Mouse (Mus musculus) embryo, embryonic 11 days (tissue): ENCODE data around the gene Mcee.
A peak's percentile ranks its signal among the peaks of the same experiment; 100 is the strongest.

ENCODE experiments used
- DNase-seq: peaks from one replicate; pipeline ENCODE4 v3.0.0-alpha.2; 2015

Gene Mcee

GRCm38 (mm10) chr7:64392122-64392818 lies at the start of gene Mcee, which contains the start of gene Mphosph10:
Mcee (plus strand) TSS chr7:64392607.
Mphosph10 (minus strand) TSS chr7:64392268.
- DNase-seq = peak; percentile 95

GRCm38 (mm10) chr7:64347813-64348212 lies 44.6 kb upstream of the Mcee start:
- DNase-seq = no peak

- DNase-seq = no peak
These were observed 43.1 kb upstream of the Mcee start for GRCm38 (mm10) chr7:64349147-64349861.

- DNase-seq = no peak
These were observed 41.3 kb upstream of the Mcee start for GRCm38 (mm10) chr7:64351087-64351486.

GRCm38 (mm10) chr7:64354206-64354605 lies 38.2 kb upstream of the Mcee start:
- no peak for DNase-seq

- no peak for DNase-seq
These were observed 35.7 kb upstream of the Mcee start for GRCm38 (mm10) chr7:64356661-64357060.

GRCm38 (mm10) chr7:64357405-64357804 lies 35.0 kb upstream of the Mcee start:
- no peak for DNase-seq

- DNase-seq = no peak
These were observed 33.7 kb upstream of the Mcee start for GRCm38 (mm10) chr7:64358666-64359065.

- DNase-seq = no peak
These were observed 32.3 kb upstream of the Mcee start for GRCm38 (mm10) chr7:64359943-64360585.

- no peak for DNase-seq
These were observed 31.8 kb upstream of the Mcee start for GRCm38 (mm10) chr7:64360586-64360945.

GRCm38 (mm10) chr7:64365863-64366262 lies 26.5 kb upstream of the Mcee start:
- no peak for DNase-seq

GRCm38 (mm10) chr7:64369841-64370240 lies 22.6 kb upstream of the Mcee start:
- DNase-seq = no peak

- DNase-seq = no peak
These were observed 20.2 kb upstream of the Mcee start for GRCm38 (mm10) chr7:64371940-64372878.

GRCm38 (mm10) chr7:64373147-64373829 lies 19.1 kb upstream of the Mcee start:
- DNase-seq = peak; percentile 12

GRCm38 (mm10) chr7:64373830-64374562 lies 18.4 kb upstream of the Mcee start, which contains the start of gene Fan1:
Fan1 (minus strand) TSS chr7:64374095.
- peak; percentile 91 for DNase-seq

- DNase-seq = peak; percentile 12
These were observed 928 bp upstream of the Mcee start for GRCm38 (mm10) chr7:64391479-64391878.

- no peak for DNase-seq
These were observed 378 bp downstream of the Mcee start for GRCm38 (mm10) chr7:64392819-64393151.

GRCm38 (mm10) chr7:64400725-64401124 lies 8.3 kb downstream of the Mcee start:
- no peak for DNase-seq

GRCm38 (mm10) chr7:64402452-64402851 lies 10.0 kb downstream of the Mcee start:
- no peak for DNase-seq

GRCm38 (mm10) chr7:64403989-64404388 lies 11.6 kb downstream of the Mcee start:
- no peak for DNase-seq

- peak; percentile 24 for DNase-seq
These were observed 32.5 kb downstream of the Mcee start for GRCm38 (mm10) chr7:64424861-64425260.
